Mouse (Mus musculus): ENCODE data around the gene Dusp5.
A peak's percentile ranks its signal among the peaks of the same experiment; 100 is the strongest.
"Not testable (repeated sequence)": the region's sequence is repeated elsewhere in the genome, so short reads cannot be mapped to it uniquely, and the experiment has no call there.

Gene Dusp5

DNA sequence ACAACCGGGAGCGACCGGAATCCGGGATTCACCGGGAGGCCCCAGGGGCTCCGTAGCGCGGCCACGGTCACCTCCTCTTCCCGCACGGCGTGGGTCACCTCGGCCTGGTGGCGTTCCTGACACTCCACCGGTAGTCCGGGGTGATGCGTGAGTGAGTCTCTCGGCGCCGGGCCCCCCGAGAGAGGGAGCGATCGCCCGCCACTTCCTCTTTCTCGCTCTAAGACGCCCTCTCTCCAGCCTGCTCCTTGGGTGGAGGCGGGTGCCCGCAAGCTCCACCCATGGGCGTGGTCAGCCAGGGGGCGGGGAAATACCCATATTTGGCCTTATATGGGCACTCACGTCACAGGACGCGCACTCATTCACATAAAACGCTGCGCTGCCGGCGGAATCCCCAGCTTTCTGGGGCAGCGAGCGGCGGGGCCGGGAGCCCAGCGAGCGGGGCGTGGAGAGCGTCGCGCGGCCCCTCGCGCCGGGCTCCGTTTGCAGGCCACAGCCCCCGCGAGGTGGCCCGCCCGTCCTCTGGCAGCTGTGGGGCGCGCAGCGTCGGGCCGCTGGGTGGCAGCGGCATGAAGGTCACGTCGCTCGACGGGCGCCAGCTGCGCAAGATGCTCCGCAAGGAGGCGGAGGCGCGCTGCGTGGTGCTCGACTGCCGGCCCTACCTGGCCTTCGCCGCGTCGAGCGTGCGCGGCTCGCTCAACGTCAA is at the start of gene Dusp5:
Gene Dusp5, plus strand, starts transcription at position 358 of the 703 bp plus-strand sequence.
- peak; percentile 93 to 97 for DNase-seq (ENCODE audit: low spot score in 2 of 2)

DNA sequence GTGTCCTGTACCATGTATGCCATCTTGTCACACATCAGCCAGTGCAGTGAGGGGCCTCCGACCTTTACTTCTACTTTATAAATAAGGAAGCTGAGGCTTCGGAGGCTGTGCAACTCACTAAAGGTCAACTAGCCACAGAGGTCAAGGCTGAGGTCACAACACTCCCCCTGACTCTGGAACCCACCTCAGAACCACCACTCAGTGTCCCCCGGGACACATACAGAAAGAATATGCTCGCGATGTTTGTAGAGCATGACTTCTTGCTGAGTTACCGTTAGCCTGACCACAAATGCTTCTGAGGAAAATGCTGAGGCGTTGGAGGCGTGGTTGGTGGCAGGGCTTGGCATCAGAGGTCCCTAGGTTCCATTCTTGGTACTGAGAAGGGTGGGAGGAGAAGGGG is 49.3 kb upstream of the Dusp5 start:
- DNase-seq (ENCODE audit: low spot score in 2 of 2) = peak in 1 of 2 experiments; percentile 38

DNA sequence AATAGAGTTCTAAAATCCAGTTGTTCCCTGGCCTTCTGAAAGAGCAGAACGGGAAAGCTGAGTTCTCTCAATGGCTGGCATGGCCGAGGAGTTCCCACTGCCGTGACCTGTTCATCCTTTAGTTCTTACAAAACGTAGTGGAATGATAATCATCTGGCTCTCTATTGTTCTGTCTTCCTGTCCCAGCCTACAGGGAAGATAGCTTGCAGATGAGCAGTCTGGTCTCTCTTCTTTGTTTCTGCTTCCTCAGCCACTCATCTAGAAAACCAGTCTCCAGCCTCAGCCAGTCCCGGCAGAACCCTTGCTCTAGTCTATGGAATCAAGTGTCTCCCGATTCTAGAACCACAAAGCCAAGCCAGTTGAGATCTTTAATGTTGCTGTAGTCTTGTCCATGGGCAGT is 46.8 kb upstream of the Dusp5 start:
- DNase-seq (ENCODE audit: low spot score in 2 of 2) = no peak

DNA sequence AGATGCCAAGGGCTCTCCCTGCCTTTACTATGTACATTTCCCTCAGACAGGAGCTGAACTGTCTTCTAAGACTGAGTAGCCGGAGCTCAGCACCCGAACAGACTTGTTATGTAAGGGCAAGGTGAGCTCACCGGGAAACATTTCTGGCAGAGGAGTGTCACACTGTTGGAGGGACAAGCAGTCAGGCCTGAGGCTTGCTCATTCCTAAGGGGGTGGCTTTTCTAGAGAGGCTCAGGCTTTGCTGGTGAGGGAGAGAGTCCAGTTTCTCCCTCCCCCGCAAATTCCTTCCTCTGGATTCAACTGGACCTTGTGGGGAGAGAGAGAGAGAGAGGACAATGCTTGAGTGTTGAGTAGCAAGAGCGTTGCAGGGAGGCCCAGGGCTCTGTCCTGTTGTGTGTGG is 46.4 kb upstream of the Dusp5 start:
- no peak for DNase-seq (ENCODE audit: low spot score in 2 of 2)

DNA sequence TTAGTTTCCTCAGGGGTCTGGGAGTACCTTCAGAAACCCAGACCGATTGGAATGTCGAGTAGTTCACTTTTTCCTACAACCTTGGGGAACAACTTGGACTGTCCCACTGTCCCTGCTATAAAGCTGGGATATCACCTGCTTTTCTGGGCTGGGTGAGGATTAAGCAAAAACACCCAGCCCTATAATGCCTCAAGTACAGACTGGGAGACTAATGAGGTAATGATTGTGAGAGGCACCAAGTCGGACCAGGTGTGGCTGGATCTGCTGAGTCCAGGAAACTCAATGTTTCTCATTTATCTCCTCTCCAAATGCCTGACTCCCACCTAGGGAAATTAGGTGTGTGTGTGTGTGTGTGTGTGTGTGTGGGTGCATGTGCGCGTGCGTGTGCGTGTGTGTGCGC is 44.9 kb upstream of the Dusp5 start:
- DNase-seq (ENCODE audit: low spot score in 2 of 2) = no peak

DNA sequence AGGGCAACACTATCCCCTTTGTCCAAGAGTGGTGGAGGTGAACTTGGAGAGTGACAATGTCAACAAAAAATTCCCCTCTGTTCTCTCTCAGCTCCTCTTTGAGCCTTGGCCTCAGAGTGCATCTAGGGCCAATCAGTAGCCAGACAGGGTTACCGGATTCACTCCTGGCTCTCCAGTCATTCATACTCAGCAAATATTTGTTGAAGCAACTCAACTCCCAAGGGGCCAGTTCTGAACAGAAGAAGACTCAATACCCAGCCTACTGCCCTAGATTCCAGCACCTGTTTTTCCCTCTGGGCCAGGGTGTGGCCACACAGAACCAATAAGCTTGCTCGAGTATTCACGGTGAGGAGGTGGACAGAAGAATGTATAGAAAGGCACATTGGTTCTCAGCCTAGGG is 44.0 kb upstream of the Dusp5 start:
- no peak for DNase-seq (ENCODE audit: low spot score in 2 of 2)

DNA sequence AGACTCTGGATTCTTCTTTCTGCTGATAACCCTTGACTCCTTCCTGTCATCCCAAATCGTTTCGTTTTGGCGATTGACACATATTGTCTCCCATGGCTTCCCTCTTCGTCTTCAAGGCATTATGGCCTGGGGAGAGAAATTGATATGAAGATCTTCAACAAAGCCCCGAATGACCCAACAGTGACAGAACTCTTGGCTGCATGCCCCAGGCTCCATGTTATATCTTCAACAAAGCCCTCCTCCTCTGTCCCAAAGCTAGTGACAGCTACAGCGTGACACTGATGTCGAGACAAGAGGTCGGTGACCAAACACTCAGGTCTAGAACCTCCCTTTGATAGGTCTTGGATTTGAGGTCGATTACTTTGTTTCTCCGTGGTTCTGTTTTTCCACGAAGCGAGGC is 39.7 kb upstream of the Dusp5 start:
- DNase-seq (ENCODE audit: low spot score in 2 of 2) = no peak

DNA sequence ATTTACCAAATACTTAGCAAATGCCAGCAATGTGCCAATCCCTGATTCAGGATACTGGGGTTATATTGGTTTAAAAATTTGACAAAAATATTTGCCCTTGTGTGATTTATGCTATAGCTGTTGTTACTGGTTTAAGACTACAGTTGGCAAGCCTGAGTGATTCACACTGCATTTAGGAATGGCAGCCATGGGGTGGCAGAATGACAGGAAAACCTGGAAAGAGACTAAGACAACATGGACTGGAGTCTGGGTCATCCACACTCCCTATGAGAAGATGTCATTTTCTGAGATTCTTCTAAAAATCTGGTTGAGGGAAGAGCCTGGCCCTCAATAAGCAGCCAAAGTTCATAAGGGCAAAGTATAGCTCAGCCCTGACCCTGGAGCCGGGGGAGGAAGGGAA is 39.0 kb upstream of the Dusp5 start:
- DNase-seq (ENCODE audit: low spot score in 2 of 2) = no peak

DNA sequence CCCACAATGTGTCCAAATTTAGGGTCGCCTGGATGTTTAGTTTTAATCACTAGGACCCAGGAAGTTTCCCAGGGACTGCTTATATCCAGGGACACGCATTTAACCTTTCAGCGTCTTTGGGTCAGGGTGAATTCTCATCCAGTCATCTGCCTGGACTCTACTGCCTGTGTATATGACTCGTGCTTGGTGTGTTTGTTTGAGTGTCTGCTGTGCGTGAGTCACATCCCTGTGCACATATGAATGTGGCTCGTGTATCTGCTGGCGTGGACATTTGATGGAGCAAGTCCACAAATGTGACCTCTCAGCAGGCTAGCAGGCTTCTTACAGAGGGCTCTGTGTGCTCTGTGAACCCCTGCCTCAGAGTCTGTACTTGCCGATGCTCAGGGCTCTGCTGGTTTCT is 38.0 kb upstream of the Dusp5 start:
- DNase-seq (ENCODE audit: low spot score in 2 of 2) = no peak

DNA sequence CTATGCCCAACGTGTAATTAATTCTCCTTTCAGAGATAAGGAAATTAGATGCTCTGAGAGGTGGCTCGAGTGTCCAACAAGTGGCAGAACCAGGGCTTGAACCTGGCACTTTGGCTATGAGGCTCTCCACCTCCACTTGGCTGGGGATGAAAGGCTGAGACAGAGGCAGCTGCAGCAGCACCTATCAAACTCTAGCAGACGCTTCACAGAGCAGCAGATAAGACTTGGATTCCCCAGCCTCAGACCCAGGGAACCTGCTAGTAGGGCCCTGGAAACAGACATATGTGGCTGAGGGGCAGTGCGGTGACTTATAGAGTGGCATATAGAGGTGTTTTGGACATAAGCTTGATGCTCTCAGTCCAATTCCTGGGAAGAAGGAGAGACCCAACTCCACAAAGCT is 36.4 kb upstream of the Dusp5 start:
- no peak for DNase-seq (ENCODE audit: low spot score in 2 of 2)

DNA sequence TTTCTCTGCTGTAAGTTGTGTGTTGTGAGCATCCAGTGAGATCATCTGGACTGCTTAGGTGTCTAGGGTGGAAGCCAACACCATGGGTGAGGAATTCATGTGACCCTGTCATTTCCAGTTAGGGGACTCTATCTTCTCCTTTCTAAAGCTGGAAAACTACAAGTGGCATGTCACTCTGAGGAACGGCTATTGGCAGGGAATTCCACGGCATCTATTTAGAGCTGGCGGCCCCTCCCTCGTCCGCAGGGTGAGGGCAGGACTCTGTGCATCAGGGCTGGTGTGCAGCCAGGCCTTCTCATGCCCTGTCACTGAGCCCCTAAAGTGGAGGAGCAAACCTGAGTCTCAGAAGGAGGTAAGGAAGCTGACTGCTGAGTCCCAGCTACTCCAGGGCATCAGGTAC is 35.0 kb upstream of the Dusp5 start:
- DNase-seq (ENCODE audit: low spot score in 2 of 2) = no peak

DNA sequence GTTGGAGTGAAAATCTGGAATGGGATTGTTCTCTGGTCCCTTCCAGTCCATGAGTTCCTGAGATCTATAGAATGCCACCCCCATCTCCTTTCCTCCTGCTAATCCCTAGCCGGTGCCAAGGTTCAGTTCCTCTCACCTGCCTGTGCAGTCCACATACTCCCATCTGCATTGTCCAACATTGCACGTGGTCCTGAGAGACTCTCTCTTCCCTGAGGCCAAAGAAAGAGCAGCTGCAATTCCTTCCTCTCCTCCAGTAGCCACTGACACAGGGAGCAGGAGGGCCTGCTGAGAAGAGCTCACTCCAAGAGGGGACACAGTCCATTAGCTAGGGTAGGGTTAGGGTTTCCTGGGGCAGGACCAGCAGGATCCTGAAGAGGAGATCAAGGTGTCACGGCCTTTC is 31.0 kb upstream of the Dusp5 start:
- DNase-seq (ENCODE audit: low spot score in 2 of 2) = no peak

DNA sequence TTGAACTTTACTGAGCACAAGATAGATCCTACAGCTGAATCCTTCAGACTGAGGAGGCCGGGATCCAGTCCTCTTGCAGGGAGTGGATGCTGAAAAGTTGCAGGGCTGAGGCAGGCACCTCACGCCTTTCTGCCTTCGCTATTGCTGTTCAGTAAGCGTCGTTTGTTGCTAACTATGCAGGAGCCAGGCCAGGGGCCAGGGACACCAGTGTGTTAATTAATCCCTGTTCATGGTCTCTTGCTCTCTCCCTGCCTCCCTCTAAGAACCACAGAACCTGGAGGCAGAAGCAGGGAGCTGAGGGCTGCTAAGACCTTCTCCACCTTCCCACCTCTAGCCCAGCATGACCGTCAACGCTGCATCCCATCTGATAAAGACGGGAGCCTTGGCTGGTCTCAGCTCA is 29.9 kb upstream of the Dusp5 start:
- no peak for DNase-seq (ENCODE audit: low spot score in 2 of 2)

DNA sequence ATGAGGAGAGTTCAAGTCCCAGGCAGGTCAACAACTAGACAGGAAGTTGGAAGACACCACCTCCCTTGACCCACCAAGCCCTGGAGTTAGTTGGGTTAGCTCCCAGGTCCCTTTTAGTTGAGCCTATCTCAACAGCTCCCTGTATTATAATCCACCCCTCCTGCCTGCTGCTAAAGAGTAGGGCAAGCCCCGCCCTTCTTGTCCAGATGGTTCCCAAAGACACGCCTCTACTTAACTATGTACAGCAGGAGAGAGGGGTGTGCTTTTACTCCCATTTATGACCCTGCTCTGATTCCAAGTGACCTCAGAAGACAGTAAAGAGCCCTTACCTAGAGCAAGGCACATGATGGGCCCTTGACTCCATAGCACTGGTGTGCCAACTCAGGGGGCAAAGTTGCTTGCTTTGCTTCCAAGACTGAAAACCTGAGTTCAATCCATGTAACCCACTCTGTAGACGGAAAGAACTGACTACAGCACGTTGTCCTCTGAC is 29.4 kb upstream of the Dusp5 start:
- no peak for DNase-seq (ENCODE audit: low spot score in 2 of 2)

DNA sequence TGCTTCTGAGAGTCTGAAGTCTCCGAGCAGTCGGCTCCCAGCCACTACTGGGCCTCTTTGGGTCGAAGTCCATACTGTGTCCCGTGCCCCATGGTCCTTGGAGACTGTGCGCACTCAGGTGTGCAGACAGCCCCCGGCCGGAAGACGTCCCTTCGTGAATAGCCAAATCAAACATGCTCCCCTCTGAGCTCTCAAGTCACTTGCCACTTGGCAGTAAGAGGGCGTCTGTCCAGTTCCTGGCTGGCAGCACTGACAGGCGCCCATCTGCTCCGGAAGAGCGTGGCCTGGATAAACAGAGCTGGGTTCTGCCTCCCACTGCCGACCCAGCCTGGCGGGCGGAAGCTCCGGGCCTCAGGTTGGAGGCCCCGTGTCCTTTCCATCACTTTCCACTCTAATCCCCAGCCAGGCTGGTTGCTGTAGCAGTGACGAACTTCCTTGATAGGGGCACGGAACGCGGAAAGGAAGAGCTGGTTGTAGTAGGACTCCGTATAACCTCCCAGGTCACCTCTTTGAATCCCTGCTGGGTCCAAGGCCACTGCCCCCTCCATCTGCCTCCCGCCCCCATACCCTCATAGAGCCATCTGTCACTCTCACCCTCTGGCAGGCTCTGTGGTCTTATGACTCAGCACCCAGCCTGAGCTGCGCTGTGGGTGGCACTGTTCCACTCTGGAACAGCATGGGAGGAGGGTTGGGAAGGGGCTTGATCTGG is 28.5 kb upstream of the Dusp5 start:
- no peak for DNase-seq (ENCODE audit: low spot score in 2 of 2)

DNA sequence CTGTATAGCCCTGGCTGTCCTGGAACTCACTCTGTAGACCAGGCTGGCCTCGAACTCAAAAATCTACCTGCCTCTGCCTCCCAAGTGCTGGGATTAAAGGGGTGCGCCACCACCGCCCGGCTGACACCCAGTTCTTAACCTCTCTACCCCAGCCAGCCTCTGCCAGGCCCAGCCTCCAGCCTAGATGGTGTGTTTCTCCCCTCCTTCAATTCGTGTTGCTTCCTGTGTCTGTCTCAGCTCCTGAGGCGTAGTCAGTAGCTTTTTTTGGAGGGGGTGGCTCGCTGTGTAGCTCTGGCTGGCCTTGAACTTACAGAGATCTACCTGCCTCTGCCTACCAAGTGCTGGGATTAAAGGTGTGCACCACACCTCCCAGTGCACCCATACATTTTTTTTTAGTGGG is 27.7 kb upstream of the Dusp5 start:
- DNase-seq (ENCODE audit: low spot score in 2 of 2) = not testable (repeated sequence)

DNA sequence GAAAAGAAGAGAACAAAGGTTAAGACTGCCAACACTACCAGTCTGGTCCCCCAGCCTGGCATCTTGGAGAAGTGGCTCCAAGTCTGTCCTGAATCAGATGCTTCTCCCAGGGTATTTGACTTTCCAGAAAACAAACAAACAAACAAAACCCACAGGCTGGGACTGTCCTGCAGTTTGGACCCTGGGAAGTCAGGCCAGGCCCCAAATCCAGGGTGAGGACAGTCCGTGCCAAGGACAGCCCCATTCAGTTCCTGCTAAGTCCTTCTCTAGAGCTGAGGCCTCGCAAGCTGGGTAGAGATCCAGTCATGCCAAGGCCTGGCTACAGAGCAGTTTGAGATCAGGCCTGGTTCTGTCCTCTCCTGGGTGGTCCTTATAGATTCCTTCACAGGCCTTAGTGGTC is 27.1 kb upstream of the Dusp5 start:
- DNase-seq (ENCODE audit: low spot score in 2 of 2) = no peak

DNA sequence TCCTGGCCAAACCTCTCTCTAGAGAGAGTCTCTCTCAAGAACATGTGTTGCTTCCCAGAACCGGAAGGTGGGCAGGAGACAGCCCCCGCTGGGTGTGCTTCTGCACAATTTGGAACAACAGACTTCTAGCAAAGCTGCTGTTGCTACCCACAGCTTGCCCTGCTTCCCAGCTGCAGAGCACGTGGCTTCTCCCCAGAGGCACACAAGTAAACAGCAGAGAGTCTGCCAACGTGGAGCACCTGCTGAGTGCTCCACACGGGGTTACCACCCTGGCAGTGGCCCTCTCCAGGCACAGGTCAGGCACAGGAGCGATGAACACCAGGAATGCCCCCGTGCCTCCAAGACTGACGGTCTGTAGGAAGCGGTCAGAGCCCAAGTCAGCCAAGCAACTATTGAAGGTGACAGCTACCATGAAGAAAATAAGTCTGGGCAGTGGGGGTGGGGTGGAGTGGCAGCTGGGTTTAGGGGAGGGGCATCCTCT is 26.0 kb upstream of the Dusp5 start:
- DNase-seq (ENCODE audit: low spot score in 2 of 2) = peak in 1 of 2 experiments; percentile 60

DNA sequence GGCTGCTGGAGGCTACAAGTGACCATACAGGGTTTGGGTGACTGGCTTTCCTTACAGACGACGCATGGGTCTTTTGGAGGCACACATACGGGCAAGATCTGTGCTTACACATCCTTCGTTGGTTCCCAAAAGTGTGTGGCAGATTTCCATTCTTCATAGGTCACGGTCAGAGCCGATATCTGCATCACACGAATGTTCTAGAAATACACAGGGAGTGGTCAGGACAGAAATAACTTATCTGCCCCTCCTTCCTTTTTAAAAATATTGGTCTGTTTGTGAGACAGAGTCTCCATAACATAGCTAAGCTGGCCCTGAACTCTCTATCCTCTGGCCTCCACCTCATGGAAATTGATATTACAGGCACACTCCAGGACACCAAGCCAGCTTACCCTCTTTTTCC is 24.7 kb upstream of the Dusp5 start:
- DNase-seq (ENCODE audit: low spot score in 2 of 2) = no peak

DNA sequence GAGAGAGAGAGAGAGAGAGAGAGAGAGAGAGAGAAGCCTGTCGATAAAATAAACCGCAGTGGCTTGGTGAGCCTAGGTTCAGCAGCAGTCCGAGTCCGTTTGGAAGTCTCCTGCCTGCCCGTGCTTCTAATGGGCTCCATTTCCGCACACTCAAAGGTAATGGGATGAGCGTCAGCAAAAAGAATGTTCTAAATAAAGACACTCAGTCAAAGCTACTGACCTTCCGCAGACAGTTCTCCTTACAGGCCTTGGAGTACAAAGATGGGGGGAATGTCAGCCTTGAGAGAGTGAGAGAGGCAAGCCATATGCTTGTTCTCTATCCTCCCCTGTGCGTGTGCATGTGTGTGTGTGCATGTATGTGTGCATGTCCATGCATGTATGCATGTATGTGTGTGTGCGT is 23.2 kb upstream of the Dusp5 start:
- DNase-seq (ENCODE audit: low spot score in 2 of 2) = no peak

DNA sequence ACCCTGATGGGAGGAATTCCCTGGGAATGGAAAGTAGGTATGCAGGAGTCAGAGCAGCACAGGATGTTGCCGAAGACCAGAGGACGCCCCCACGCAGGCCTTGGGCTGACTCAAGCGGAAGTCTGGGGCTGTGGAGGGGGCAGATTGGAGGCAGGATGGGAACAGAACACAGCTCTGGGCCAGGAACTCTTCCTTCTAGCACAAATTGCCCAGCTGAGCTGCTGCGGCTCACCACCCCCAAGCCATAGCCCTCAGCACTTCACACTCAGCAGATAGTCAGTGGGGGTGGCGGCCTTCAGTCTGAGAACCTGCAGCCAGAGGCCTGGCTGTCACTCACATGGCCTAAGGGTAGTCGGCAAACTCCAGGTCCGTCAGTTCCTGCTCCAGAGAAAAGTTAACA is 21.4 kb upstream of the Dusp5 start:
- no peak for DNase-seq (ENCODE audit: low spot score in 2 of 2)

DNA sequence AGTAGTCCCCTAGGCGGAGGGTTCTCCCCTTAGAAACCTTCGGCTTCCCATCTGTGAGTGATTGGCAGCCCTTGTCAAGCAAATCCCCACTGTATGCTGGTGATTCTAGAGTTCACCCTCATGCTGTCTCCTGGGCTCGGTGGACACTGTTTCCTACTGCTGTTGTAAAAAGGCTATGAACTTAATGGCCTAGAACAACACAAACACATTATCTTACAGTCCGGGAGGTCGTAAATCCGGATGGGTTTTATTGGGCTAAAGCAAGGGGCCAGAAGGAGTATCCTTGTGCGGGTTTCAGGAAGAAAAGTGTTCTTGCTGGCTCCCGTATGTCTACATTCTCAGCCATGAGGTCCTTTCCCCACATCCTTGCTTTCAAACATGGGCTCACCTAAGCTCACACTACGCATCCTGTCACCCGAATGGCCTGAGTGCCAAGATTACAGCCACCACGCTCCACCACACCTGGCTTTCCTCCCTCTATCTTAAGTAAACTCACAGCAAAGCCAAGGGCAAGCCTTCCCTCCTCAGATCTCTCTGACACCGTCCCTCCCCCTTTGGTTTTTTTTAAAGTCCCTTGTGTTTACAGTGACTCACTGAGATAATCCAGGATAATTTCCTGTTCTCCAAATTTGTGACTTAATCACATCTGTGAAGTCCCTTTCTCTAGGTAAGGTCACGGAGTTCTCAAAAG is 17.5 kb upstream of the Dusp5 start:
- no peak for DNase-seq (ENCODE audit: low spot score in 2 of 2)

All from spleen, postnatal 10 days (tissue).